Mouse (Mus musculus): ENCODE measurements around the gene Hmga1. TPM values are rescaled to one million over a fixed set of nuclear protein-coding genes. Genes with fewer than 3 reads are reported as not detected.
A peak's percentile ranks its signal among the peaks of the same experiment; 100 is the strongest.

Gene Hmga1
- polyA plus RNA-seq, 1 experiment from 2014 or later, result 234 TPM

DNA sequence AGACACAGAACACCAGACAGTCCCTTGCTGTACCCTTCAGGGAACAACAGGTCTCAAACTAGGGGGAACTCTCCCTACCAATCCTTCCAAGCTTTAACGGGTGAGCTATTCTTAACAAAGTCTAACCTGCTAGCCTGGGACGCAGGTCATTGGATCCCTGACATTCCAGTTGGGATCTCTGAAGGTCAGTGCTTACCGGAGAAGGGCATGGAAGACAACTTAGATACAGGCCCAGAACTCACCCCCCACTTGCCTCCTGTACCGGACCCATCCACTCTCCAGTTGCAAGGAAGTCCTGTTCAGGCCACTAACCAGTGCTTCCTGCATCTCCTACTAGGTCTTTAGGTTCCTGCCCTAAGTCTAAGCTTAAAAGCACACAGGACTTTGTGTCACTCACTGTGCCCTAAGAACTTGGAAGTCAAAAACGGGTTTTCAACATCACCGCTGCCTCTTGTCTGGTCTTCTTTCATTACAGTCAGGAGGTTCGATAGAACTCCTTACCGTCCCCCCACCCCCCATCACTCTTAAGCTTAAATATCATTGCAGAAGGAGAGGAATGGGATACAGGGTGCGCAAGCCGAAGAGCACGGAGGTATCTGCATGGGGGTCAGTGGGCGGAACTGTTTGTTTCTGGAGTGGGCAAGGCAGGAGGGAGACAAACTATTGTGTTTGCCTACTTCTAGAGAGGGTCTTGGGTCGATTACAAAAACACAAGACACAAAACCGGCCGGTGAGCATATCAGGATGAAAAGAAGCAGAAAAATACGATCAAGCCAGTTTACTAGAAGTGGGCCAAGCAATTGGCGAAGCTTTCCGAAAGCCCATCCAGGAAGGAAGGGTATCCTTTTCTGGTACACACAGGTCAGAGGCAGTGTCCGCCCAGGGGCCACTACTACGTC lies 2.0 kb upstream of the Hmga1 start:
- Histone ChIP-seq H3K4me2 (replicated peaks) (peak overlapping the region; percentile 81), H3K9me3 (no peaks in the 10 kb centered on the region), H3K4me3 (peak overlapping the region; percentile 85), H3K27ac (peak overlapping the region; percentile 98), H3K27me3 (no peaks in the 10 kb centered on the region), H3K4me1 (peaks cover 38% of the 10 kb centered on the region), H3K36me3 (no peaks in the 10 kb centered on the region), H3K9ac (peak overlapping the region; percentile 90)
- WGBS, result 45% methylated on average over 20 of the region's 20 CpGs
- ATAC-seq (ENCODE audit: low FRiP score, low read depth), result no peak

DNA sequence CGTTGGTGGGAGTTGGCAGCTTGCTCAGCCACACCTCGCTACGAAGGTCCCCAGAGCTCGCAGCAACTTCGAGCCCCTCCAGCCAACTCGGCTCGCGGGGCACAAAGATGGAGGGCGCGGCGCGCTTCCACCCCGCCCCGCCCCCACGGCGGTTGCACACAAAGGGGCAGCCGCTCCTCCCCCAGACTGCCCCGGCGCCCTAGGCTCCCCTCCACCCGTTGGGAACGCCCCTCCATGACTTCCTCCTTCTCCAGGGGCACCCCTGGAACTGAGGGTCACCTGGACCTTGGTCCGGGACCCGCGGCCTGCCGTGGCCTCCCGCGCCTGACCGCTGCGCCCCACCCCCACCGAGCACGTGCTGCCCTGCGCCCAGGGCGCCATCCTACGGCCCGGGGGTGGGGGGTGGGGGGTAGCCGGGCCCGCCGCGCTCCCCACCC lies 1.2 kb upstream of the Hmga1 start:
- peak; percentile 38 for ATAC-seq (ENCODE audit: low FRiP score, low read depth)
- Histone ChIP-seq H3K36me3 (0 out of 2 replicates have a peak, but pooled peaks cover 2% of the 10 kb centered on the region), H3K4me1 (peaks cover 39% of the 10 kb centered on the region), H3K4me2 (replicated peaks) (peak overlapping the region; percentile 81), H3K9ac (peak overlapping the region; percentile 90), H3K9me3 (no peaks in the 10 kb centered on the region), H3K27me3 (no peaks in the 10 kb centered on the region), H3K4me3 (peak overlapping the region; percentile 85), H3K27ac (peak overlapping the region; percentile 98)
- WGBS, result under 1% methylated on average over 37 of the region's 39 CpGs

DNA sequence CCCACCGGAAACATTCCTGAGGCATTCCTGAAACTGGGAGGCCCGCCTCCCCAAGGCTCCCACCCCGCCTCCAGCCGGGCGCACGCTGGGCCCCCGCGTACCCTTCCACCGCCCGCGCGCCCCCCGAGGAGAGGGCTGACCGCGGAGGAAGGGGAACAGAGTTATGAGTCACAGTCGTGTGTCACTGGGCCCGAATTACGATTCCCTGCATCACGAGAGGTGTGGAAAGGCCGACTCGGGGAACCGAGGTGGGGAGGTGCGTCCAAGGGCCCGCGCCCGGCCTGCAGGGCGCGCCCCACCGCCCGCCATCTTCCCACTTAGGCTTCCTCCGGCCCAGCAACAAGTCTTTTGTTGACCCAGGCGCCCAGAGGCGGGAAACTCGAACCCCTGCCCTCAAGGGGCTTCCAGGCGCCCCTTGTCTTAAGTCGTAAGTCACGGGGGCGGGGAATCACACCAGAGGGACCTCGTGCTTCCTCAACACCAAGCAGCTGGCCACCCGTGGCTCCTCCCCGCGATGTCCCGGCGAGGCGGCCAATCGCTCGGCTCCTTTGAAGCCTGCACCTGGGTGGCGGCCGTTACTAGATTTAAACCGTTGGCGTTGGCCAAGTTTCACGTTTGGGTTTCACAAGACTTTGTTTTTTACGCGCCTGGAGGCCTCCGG lies 655 bp upstream of the Hmga1 start:
- peaks cover 5% of the 10 kb centered on the region; the same call in 1 of the 2 replicates for H3K36me3 ChIP-seq
- peaks cover 42% of the 10 kb centered on the region for H3K4me1 ChIP-seq
- no peaks in the 10 kb centered on the region for H3K27me3 ChIP-seq
- H3K9me3 ChIP-seq, result no peaks in the 10 kb centered on the region
- peak; percentile 48 for ATAC-seq (ENCODE audit: low FRiP score, low read depth)
- H3K4me3 ChIP-seq, result peak overlapping the region; percentile 85
- WGBS, result under 1% methylated on average over 49 of the region's 55 CpGs
- peak overlapping the region; percentile 81 for H3K4me2 ChIP-seq (replicated peaks)
- H3K9ac ChIP-seq, result peak overlapping the region; percentile 90
- peak overlapping the region; percentile 98 for H3K27ac ChIP-seq

DNA sequence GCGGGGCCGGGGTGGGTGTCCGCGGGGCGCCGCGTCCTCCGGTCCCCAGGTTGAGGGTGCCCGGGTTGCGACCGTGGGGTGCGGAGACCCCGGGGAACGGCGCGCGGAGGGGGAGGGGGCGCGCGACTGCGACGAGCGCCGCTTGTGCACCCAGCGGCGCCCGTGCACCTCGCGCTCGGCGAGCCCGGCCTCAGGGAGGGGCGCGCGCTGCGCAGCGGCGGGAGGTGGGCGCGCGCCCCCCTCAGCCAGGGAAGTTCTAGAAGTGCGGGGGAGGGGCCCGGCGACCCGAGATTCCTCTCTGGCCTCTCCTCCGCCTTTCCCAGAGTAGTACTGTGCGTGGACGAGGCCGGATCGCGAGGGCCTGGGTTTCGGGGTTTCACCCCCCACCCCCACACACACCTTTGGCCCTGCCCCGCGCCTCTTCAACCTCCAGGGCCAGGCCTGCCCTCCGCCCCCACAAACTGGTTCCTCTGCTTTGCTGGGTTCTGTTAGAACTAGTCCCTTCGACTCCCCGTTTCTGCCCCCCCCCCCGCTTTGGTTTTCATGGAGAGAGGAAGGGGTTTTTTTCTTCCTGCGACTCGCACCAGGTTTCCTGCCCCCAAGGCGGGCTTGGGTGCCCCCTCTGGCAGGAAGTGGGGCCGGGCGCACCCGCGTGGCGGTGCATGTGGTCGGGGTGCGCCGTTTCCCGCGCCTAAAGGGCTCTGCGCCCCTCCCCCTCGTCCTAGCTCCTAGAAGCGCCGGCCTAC lies 1.1 kb downstream of the Hmga1 start:
- Histone ChIP-seq H3K27ac (peak overlapping the region; percentile 98), H3K9me3 (no peaks in the 10 kb centered on the region), H3K4me2 (replicated peaks) (peak overlapping the region; percentile 81), H3K36me3 (peaks cover 21% of the 10 kb centered on the region), H3K27me3 (no peaks in the 10 kb centered on the region), H3K4me3 (peak overlapping the region; percentile 85), H3K4me1 (peaks cover 50% of the 10 kb centered on the region), H3K9ac (peak overlapping the region; percentile 90)
- WGBS, result under 1% methylated on average over 70 of the region's 75 CpGs
- ATAC-seq (ENCODE audit: low FRiP score, low read depth), result peak; percentile 29; the same call in 1 of the 2 replicates

DNA sequence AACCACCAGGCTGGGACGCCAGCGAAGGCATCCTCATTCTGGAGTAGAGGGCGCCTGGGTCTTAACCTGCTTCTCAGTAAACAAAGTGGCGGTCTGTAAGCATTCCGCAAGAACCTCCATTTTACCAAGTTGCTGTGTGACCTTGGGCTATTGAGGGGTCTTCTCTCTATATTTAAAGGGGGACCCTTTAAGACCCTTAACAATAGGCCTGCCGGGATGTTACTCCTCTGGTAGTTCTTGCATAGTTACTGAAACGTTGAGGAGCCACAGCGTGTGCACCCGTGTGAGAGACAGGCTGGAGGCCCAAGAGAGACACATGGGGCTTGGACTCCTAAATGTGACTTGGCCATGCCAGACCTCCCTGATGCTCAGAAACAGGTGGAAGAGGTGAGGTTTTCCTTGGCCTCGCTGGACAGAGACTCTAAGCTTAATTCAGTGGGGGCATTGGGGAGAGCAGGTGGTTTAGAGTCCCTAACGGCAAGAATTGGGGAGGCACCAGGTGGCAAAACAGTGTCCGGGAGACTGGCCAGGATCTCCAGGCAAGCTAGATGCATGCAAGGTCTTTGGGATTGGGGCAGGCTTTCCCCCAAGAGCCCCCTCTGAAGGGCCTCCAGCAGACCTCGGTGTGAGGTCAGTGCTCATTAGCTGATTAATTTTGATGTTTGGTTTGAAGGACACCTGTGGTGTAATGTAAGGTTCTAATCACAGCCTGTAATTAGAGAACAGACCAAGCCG lies 1.8 kb downstream of the Hmga1 start:
- H3K4me2 ChIP-seq (replicated peaks), result peak overlapping the region; percentile 81
- no peaks in the 10 kb centered on the region for H3K9me3 ChIP-seq
- H3K9ac ChIP-seq, result peak overlapping the region; percentile 90
- under 1% methylated on average over 14 of the region's 14 CpGs for WGBS
- H3K27ac ChIP-seq, result peak overlapping the region; percentile 98
- ATAC-seq (ENCODE audit: low FRiP score, low read depth), result no peak
- peaks cover 21% of the 10 kb centered on the region for H3K36me3 ChIP-seq
- peak overlapping the region; percentile 85 for H3K4me3 ChIP-seq
- no peaks in the 10 kb centered on the region for H3K27me3 ChIP-seq
- peaks cover 47% of the 10 kb centered on the region for H3K4me1 ChIP-seq

DNA sequence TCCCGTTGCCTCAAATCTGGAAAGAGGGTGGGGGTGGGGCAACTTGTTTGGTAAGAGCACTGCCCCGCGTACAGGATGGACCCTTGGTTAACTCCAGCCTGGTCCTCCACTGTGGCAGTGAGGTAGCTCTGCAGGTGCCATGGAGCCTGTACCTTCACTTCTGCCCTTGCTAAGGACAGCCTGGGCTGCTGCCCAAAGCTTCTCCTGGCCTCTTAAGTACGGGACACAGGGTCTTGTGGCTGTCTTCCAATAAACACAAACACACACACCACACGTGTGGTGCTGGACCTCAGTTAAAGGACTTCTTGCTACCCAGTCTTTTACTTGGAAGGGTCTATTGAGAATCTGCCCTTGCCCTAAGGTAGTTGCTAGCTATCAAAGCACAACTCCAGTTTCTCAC lies 2.5 kb downstream of the Hmga1 start:
- WGBS, result 6% methylated on average over 5 of the region's 5 CpGs
- Histone ChIP-seq H3K4me1 (peaks cover 47% of the 10 kb centered on the region), H3K27me3 (no peaks in the 10 kb centered on the region), H3K9ac (no peak overlapping the region), H3K27ac (no peak overlapping the region), H3K4me2 (replicated peaks) (peak overlapping the region; percentile 81), H3K9me3 (no peaks in the 10 kb centered on the region), H3K36me3 (peaks cover 24% of the 10 kb centered on the region), H3K4me3 (peak overlapping the region; percentile 85)
- no peak for ATAC-seq (ENCODE audit: low FRiP score, low read depth)

DNA sequence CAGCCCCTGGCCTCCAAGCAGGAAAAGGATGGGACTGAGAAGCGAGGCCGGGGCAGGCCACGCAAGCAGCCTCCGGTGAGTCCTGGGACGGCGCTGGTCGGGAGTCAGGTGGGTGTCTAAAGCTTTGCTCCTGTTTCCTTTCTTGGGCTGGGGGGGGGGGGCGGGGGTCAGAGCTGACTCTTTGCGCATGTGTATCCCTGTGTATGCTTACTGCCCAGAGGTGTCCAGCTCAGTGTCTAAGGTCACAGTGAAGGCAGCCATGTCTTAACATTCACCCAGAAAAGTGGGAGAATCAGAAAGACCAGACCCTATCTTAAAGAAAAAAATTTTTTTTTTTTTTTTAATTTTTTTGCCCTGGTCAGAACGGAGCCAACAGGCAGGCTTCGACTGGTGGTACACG lies 3.3 kb downstream of the Hmga1 start:
- Histone ChIP-seq H3K9me3 (no peaks in the 10 kb centered on the region), H3K4me2 (replicated peaks) (peak overlapping the region; percentile 81; the same call in 1 of the 2 replicates), H3K27me3 (no peaks in the 10 kb centered on the region), H3K4me3 (no peak overlapping the region), H3K36me3 (peaks cover 26% of the 10 kb centered on the region), H3K27ac (no peak overlapping the region), H3K4me1 (peaks cover 42% of the 10 kb centered on the region), H3K9ac (no peak overlapping the region)
- no peak for ATAC-seq (ENCODE audit: low FRiP score, low read depth)
- 74% methylated on average over 11 of the region's 12 CpGs for WGBS

DNA sequence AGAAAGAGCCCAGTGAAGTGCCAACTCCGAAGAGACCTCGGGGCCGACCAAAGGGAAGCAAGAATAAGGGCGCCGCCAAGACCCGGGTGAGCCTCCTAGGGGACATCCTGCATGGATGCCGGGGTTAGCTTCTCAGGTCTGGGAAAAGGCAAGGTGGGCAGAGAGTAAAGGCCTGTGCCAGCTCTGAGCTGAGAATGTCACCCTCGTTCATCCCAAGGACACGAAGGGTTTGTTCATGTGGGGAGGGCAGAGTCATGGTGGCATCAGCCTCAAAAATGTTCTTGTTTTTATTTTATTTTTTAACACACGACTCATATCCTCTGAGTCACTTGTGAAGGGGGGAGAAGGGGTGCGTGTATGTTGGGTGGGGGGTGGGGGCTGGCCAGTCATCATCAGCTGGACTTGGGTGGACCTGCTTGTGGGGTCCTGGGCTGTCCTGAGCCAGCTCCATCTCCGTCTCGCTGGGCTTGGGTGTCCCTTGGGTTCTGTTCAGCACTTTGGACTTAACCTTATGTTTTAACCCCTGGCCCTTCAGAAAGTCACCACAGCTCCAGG lies 4.7 kb downstream of the Hmga1 start:
- 84% methylated on average over 13 of the region's 13 CpGs for WGBS
- no peak overlapping the region for H3K9ac ChIP-seq
- peaks cover 44% of the 10 kb centered on the region for H3K4me1 ChIP-seq
- no peak for ATAC-seq (ENCODE audit: low FRiP score, low read depth)
- no peak overlapping the region for H3K4me2 ChIP-seq (replicated peaks)
- no peak overlapping the region for H3K4me3 ChIP-seq
- H3K9me3 ChIP-seq, result no peaks in the 10 kb centered on the region
- no peaks in the 10 kb centered on the region for H3K27me3 ChIP-seq
- no peak overlapping the region for H3K27ac ChIP-seq
- H3K36me3 ChIP-seq, result peaks cover 26% of the 10 kb centered on the region

DNA sequence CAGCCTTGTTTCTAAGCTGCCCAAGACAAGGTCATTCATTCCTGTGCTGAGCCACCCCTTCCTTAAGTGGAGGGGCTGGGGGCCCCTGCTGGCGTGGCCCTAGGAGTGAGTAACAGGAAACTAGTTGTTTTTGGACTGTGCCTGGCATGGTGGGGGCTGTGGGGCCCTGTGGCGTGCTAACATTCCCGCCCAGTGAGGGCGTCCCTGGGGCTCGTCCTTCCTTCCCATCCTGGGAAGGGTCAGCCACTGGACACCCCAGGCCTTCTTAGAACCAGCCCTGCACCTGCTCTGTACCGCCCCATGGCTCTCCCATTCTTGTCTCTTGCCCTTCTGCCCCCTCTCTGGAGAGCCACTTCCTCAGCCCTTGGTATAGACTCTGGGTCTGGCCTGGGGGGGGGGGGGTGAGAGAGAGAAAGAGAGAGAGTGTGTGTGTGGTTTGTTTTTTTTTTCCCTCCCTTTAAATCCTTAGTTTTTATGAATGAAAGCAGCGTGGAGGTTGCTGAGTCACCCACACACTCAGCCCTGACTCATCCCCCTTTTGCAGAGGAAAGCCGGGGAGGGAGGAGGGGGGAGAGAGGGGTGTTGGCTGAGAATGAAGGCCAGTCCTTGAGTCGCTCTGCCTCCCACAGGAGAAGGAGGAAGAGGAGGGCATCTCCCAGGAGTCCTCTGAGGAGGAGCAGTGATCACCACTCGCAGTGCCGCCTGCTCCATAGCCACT lies 5.7 kb downstream of the Hmga1 start:
- H3K27ac ChIP-seq, result no peak overlapping the region
- peaks cover 53% of the 10 kb centered on the region for H3K4me1 ChIP-seq
- 70% methylated on average over 9 of the region's 11 CpGs for WGBS

DNA sequence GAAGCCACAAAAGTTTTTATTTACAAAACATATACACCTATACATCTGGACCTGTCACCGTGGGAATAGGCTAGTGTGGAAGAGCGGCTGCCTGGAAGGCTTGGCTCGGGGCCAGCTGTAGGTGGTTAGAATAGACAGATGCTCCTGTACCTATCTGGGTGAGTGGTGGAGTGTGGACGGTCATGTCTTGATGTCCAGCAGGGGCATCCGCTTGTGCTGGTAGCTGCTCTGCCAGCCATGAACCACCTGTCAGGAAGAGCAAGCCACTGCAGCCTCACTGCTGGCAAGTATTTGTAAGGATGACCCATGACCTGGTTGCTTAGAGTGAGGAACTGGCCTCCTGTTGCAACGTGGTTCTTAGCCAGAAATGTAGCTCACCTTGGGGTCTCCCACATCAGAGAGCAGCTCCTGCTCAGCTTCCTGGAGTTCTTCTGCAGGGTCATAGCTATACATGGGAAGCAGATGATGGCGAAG lies 7.5 kb downstream of the Hmga1 start:
- Histone ChIP-seq H3K27ac (no peak overlapping the region), H3K36me3 (peaks cover 26% of the 10 kb centered on the region)
- no peak for ATAC-seq (ENCODE audit: low FRiP score, low read depth)

More for the DNA sequence above, 5.7 kb downstream of the Hmga1 start:
- H3K4me3 ChIP-seq, result no peak overlapping the region
- no peak overlapping the region for H3K4me2 ChIP-seq (replicated peaks)
- H3K9ac ChIP-seq, result no peak overlapping the region
- H3K27me3 ChIP-seq, result no peaks in the 10 kb centered on the region
- H3K36me3 ChIP-seq, result peaks cover 26% of the 10 kb centered on the region
- no peaks in the 10 kb centered on the region for H3K9me3 ChIP-seq
- ATAC-seq (ENCODE audit: low FRiP score, low read depth), result no peak

More for the DNA sequence above, 7.5 kb downstream of the Hmga1 start:
- Histone ChIP-seq H3K4me1 (peaks cover 40% of the 10 kb centered on the region), H3K27me3 (no peaks in the 10 kb centered on the region), H3K9ac (no peak overlapping the region), H3K4me2 (replicated peaks) (peak overlapping the region; percentile 97; the same call in 1 of the 2 replicates), H3K9me3 (no peaks in the 10 kb centered on the region), H3K4me3 (no peak overlapping the region)
- 46% methylated on average over 7 of the region's 7 CpGs for WGBS

Data from limb, embryonic 13.5 days (tissue).